Mouse (Mus musculus): ENCODE measurements around the gene Gm28053. TPM values are rescaled to one million over a fixed set of nuclear protein-coding genes. Genes with fewer than 3 reads are reported as not detected.

Gene Gm28053
- polyA plus RNA-seq, 1 experiment from 2014 or later = 0.49 TPM

DNA sequence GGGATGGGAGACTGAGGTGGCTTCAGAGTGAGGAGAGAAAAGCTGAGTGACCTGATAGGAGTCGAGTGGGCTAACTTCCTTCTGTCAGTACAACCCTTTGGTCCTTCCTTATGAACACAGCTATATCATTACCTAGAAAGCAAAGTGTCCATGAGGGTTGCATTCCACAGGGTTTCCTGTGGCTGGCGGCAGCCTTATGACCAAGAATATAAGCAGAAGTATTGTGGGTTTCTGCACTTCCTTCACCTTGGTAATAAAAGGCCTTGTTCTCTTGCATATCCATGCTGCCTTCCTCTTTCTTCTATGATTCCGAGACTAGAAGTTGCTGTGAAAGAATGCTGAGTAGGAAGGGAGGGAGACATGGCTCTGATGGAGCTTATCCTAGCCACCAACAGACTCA is 19.5 kb upstream of the Gm28053 start:
- DNase-seq (ENCODE audit: low spot score) = no peak
- no peak overlapping the region for H3K4me3 ChIP-seq
- 87% methylated on average over 3 of the region's 3 CpGs for WGBS
- no peaks in the 10 kb centered on the region for H3K36me3 ChIP-seq
- H3K27ac ChIP-seq (replicated peaks) = no peak overlapping the region
- H3K4me1 ChIP-seq = no peaks in the 10 kb centered on the region
- H3K27me3 ChIP-seq (ENCODE audit: low read depth, poor library complexity, severe bottlenecking) = no peaks in the 10 kb centered on the region
- H3K9me3 ChIP-seq (replicated peaks) = no peaks in the 10 kb centered on the region

DNA sequence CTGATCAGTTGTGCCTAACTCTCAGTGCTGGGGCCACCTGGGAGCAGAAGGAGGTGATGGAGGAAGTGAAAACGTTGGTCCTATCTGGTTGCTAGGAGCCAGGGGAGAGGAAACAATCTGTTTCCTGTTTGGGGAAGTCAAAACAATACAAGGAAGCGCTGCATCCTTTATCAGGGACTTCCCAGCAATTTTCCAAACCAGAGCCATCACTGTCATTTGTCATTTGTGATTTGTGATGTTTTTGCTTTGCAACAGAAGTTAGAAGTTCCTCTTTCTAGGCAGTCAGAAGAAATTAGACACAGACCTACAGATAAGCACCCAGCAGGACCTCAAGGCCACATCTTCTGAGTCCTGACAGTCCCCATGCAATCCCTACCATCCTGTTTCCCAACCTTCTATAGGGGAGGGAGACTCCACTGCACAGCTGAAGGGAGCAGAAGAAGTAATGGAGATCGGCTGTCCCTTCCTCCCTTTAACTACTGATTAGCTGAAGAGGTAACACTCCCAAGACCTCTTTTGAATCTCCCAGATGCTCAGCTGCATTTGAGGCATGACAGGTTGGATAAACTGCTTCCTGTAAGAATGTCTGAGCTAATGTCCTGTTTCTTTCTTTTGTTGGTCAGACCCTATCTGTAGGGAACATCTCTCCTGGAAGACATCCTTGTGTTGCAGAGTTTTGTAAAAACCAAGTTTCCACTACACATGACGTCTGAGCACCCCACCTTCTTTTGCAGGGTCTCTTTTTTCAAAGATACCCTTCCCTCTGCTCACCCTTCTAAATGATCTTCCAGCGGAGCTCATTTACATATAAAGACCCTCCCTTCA is 17.9 kb upstream of the Gm28053 start:
- no peaks in the 10 kb centered on the region for H3K4me1 ChIP-seq
- no peaks in the 10 kb centered on the region for H3K9me3 ChIP-seq (replicated peaks)
- no peak overlapping the region for H3K27ac ChIP-seq (replicated peaks)
- H3K27me3 ChIP-seq (ENCODE audit: low read depth, poor library complexity, severe bottlenecking) = no peaks in the 10 kb centered on the region
- no peaks in the 10 kb centered on the region for H3K36me3 ChIP-seq
- 61% methylated on average over 5 of the region's 5 CpGs for WGBS
- DNase-seq (ENCODE audit: low spot score) = no peak
- H3K4me3 ChIP-seq = no peak overlapping the region

DNA sequence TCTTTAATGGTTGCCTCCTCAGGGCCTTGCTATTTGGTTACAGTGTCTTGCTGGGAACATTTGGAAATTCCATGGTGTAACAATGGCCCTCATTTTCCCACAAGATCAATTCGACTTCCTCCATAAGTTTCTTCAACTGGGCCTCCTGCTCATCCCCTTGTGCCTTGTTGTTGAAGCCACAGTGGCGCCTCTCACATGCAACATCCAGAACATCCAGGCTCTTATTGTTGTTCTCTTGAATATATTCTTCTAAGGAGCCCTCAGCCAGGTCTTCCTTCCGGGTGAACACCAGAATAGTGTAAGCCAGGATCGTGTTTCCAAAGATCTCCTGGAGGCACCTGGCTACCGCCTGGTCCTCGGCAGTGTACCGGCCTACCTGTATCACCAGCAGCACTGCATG is 16.3 kb upstream of the Gm28053 start:
- H3K4me1 ChIP-seq = 0 out of 2 replicates have a peak, but pooled peaks cover 5% of the 10 kb centered on the region
- 88% methylated on average over 7 of the region's 7 CpGs for WGBS
- no peaks in the 10 kb centered on the region for H3K36me3 ChIP-seq
- no peak overlapping the region for H3K27ac ChIP-seq (replicated peaks)
- H3K27me3 ChIP-seq (ENCODE audit: low read depth, poor library complexity, severe bottlenecking) = no peaks in the 10 kb centered on the region
- DNase-seq (ENCODE audit: low spot score) = no peak
- no peaks in the 10 kb centered on the region for H3K9me3 ChIP-seq (replicated peaks)
- no peak overlapping the region for H3K4me3 ChIP-seq

DNA sequence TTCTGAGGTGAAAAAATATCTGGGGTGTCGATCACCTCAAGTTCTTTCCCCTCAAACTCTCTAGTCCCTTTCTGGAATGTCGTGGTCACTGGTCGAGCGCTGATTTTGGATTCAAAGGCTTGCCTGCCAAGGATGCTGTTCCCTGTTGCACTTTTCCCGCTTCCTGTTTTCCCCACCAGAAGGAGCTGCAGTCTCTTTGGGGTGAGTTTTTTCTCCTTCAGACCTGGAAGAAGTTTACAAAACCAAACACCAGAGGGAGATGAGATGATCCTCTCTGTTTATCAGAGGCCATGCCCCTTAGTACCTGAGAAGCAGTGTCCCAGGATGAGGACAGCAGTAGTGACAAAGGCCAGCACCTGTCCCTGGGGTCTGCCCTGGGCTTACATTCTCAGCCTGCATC is 15.8 kb upstream of the Gm28053 start:
- Histone ChIP-seq H3K4me1 (0 out of 2 replicates have a peak, but pooled peaks cover 5% of the 10 kb centered on the region), H3K27ac (replicated peaks) (no peak overlapping the region), H3K36me3 (no peaks in the 10 kb centered on the region), H3K27me3 (ENCODE audit: low read depth, poor library complexity, severe bottlenecking) (no peaks in the 10 kb centered on the region), H3K4me3 (no peak overlapping the region), H3K9me3 (replicated peaks) (no peaks in the 10 kb centered on the region)
- WGBS = 67% methylated on average over 5 of the region's 5 CpGs
- no peak for DNase-seq (ENCODE audit: low spot score)

DNA sequence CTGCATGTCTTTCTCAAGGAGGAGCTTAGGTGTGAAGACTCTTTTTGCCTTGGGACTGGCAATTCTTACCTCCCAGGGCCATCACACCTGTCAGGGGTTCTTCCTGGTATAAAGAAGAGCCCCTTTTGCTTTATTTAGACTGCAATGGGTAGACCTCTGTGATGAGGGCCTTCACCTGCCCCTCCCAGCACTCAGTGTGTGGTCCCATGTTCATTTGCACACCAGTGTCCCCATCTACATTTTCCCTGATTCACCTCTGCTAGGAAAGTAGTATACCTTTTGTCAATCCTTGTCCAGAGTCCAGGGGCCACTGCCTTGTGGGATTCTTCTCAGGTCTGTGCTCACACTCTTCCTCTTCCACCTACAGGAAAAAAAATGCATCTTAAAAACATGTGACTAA is 14.3 kb upstream of the Gm28053 start:
- no peaks in the 10 kb centered on the region for H3K27me3 ChIP-seq (ENCODE audit: low read depth, poor library complexity, severe bottlenecking)
- 0 out of 2 replicates have a peak, but pooled peaks cover 5% of the 10 kb centered on the region for H3K4me1 ChIP-seq
- H3K36me3 ChIP-seq = no peaks in the 10 kb centered on the region
- H3K9me3 ChIP-seq (replicated peaks) = no peaks in the 10 kb centered on the region
- H3K4me3 ChIP-seq = no peak overlapping the region
- no peak overlapping the region for H3K27ac ChIP-seq (replicated peaks)
- DNase-seq (ENCODE audit: low spot score) = no peak

DNA sequence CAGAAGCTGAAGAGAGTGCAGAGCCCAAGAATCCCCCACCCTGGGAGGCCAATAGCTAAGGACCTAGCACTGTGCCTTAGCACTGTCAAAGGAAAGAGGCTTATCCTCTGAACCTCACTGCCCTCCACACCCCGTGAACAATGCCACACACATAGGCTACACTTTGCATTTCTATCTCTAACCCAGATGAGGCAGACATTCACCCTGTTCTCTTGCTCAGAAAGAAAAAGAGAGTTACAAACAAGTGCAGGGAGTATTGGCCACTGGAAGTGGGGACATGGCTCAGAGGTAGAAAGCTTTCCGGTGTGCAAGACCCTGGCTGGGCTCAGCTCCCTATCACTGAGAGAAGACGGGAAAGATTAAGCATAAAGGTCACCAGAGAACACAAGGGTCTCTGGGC is 12.3 kb upstream of the Gm28053 start:
- H3K4me3 ChIP-seq = no peak overlapping the region
- no peak overlapping the region for H3K27ac ChIP-seq (replicated peaks)

DNA sequence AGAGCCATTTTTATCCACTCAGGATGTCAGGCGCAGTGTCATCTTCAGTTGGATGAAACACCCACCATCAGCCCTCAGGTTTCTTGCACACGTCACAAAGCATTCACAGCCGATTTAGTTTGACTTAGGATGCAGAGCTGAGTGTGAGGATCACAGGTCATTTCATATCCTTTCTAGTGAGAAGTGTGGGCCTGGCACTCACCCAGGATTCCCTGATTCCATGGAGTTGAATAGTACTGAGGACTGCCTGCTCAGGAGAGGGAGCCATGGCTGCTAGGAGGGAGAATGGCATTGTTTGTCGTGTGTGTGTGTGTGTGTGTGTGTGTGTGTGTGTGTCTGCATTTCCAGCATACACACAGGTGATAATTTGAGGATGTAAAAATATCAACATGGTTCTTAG is 1.9 kb downstream of the Gm28053 start:
- H3K4me1 ChIP-seq = peaks cover 2% of the 10 kb centered on the region
- 89% methylated on average over 4 of the region's 4 CpGs for WGBS
- no peak for DNase-seq (ENCODE audit: low spot score)
- H3K36me3 ChIP-seq = no peaks in the 10 kb centered on the region
- H3K9me3 ChIP-seq (replicated peaks) = no peaks in the 10 kb centered on the region
- H3K27me3 ChIP-seq (ENCODE audit: low read depth, poor library complexity, severe bottlenecking) = no peaks in the 10 kb centered on the region
- no peak overlapping the region for H3K27ac ChIP-seq (replicated peaks)
- no peak overlapping the region for H3K4me3 ChIP-seq

More for the DNA sequence above, 12.3 kb upstream of the Gm28053 start:
- 44% methylated on average over 3 of the region's 3 CpGs for WGBS
- Histone ChIP-seq H3K27me3 (ENCODE audit: low read depth, poor library complexity, severe bottlenecking) (no peaks in the 10 kb centered on the region), H3K36me3 (no peaks in the 10 kb centered on the region), H3K4me1 (0 out of 2 replicates have a peak, but pooled peaks cover 5% of the 10 kb centered on the region), H3K9me3 (replicated peaks) (no peaks in the 10 kb centered on the region)
- DNase-seq (ENCODE audit: low spot score) = no peak

DNA sequence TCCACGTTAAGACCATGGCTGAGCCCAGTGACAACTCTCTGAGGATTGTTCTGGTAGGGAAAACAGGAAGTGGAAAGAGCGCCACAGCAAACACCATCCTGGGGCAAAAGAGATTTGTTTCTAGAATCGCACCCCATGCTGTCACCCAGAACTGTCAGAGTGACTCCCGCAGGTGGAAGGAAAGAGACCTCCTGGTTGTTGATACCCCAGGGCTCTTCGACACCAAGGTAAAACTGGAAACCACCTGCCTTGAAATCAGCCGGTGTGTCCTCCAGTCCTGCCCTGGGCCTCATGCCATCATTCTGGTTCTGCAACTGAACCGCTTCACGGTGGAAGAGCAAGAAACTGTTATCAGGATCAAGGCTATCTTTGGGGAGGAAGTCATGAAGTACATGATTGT is 5.1 kb downstream of the Gm28053 start:
- H3K4me1 ChIP-seq = peaks cover 9% of the 10 kb centered on the region
- 86% methylated on average over 8 of the region's 8 CpGs for WGBS
- DNase-seq (ENCODE audit: low spot score) = no peak
- H3K27ac ChIP-seq (replicated peaks) = no peak overlapping the region
- no peaks in the 10 kb centered on the region for H3K9me3 ChIP-seq (replicated peaks)
- H3K27me3 ChIP-seq (ENCODE audit: low read depth, poor library complexity, severe bottlenecking) = no peaks in the 10 kb centered on the region
- no peak overlapping the region for H3K4me3 ChIP-seq
- no peaks in the 10 kb centered on the region for H3K36me3 ChIP-seq

DNA sequence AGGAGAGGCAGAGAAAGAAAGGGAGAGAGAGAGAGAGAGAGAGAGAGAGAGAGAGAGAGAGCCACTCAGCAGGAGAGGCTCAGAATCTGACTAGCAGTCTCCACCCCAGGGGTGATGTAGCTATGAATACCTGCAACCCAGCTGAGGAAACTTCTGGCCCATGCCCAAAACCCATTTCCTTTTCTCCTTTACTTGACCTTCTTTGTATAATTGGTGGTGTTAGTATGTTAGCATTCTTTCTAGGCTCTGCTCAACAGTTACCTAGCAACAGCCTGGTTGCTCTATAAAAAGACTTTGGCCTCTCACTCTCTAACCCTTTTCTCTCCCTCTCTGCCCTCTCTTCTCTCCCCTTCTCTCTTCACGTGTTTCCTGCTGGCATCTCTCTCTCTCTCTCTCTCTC is 7.1 kb downstream of the Gm28053 start:
- WGBS = 20% methylated on average over 1 of the region's 1 CpGs

DNA sequence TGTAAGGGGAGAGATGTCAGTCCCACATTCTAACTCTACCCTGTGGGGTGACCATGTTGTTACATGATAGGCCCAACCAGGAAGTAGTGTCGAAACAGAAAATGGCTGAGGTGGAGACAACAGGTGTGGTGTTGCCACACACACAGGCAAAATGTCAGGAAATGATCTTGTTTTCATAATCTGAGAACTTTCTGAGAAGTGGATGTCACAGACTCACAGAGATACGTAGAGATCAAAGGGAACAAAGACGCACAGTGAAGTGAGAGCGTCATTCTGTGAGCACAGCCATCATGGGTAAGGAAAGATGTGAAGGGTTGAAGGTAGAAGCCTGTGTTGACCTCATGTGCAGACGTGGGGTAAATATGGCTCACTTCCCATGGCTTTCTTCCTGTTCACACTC is 9.4 kb downstream of the Gm28053 start:
- no peak overlapping the region for H3K27ac ChIP-seq (replicated peaks)
- WGBS = 91% methylated on average over 5 of the region's 5 CpGs
- no peaks in the 10 kb centered on the region for H3K27me3 ChIP-seq (ENCODE audit: low read depth, poor library complexity, severe bottlenecking)
- no peaks in the 10 kb centered on the region for H3K36me3 ChIP-seq
- H3K9me3 ChIP-seq (replicated peaks) = no peaks in the 10 kb centered on the region
- peaks cover 9% of the 10 kb centered on the region for H3K4me1 ChIP-seq
- DNase-seq (ENCODE audit: low spot score) = no peak
- H3K4me3 ChIP-seq = no peak overlapping the region

More for the DNA sequence above, 7.1 kb downstream of the Gm28053 start:
- Histone ChIP-seq H3K36me3 (no peaks in the 10 kb centered on the region), H3K4me3 (no peak overlapping the region), H3K27me3 (ENCODE audit: low read depth, poor library complexity, severe bottlenecking) (no peaks in the 10 kb centered on the region), H3K9me3 (replicated peaks) (no peaks in the 10 kb centered on the region), H3K27ac (replicated peaks) (no peak overlapping the region), H3K4me1 (peaks cover 9% of the 10 kb centered on the region)
- no peak for DNase-seq (ENCODE audit: low spot score)

DNA sequence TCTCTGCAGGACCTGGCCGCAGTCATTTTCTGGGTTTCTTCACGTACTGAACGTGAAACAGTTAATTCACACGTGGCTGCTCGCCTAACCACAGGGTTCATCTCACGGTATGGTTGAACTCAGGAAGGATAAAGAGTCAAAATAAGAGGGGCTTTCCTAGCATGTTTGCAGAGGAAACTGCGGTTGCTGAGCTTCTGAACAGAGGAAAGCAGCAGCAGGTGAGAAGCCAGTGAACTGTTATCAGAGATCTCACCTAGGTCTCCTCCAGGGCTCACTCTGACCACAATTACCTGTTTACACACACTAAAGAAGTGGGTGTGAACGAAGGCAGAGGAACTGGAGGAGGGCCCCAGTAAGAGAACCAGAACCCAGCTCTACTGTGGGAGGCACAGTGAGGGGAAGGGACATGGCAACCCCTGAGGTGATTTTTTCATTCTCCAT is 14.5 kb downstream of the Gm28053 start:
- no peaks in the 10 kb centered on the region for H3K36me3 ChIP-seq
- 70% methylated on average over 8 of the region's 8 CpGs for WGBS
- DNase-seq (ENCODE audit: low spot score) = no peak
- H3K27me3 ChIP-seq (ENCODE audit: low read depth, poor library complexity, severe bottlenecking) = no peaks in the 10 kb centered on the region
- no peaks in the 10 kb centered on the region for H3K9me3 ChIP-seq (replicated peaks)
- no peaks in the 10 kb centered on the region for H3K4me1 ChIP-seq
- no peak overlapping the region for H3K4me3 ChIP-seq
- no peak overlapping the region for H3K27ac ChIP-seq (replicated peaks)

DNA sequence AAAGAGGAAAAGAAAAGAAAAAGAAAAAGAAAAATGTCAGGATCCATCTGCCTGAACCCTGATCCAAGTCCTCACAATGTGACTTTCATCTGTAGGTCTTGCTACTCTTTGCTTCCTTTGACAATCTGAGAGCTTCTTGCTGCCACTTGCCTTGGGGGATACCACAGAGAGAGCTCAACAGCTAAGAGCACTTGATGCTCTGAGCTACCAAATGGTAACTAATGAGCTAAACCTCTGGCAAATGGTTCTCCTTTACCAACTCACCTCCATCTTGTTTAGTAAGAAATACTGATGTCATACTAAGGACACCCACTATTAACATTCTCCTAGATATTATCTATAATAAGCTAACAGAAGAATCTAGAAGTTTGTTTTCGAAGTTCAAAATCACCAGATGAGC is 15.3 kb downstream of the Gm28053 start:
- Histone ChIP-seq H3K4me3 (no peak overlapping the region), H3K36me3 (no peaks in the 10 kb centered on the region), H3K4me1 (no peaks in the 10 kb centered on the region), H3K27ac (replicated peaks) (no peak overlapping the region), H3K27me3 (ENCODE audit: low read depth, poor library complexity, severe bottlenecking) (no peaks in the 10 kb centered on the region), H3K9me3 (replicated peaks) (no peaks in the 10 kb centered on the region)
- DNase-seq (ENCODE audit: low spot score) = no peak
- WGBS = 85% methylated on average over 1 of the region's 1 CpGs

DNA sequence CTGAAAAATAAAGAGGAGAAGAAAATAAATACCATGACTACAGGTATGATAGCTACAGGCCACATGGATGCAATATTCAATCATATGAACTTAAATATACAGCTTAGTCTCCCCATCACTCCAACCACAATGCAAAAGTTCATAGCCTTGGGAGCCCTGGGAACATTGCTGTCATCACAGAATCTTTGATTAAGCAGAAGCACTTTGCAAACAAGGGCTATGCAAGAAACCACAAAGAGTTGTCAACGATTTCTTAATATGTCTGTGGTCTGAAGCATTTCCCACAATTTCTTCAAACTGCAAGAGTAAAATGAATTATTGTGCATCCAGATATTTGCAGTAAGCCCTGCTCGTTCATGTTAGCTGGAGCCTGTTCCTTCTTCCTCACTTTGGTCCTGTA is 18.6 kb downstream of the Gm28053 start:
- no peaks in the 10 kb centered on the region for H3K9me3 ChIP-seq (replicated peaks)
- H3K27me3 ChIP-seq (ENCODE audit: low read depth, poor library complexity, severe bottlenecking) = peaks cover 14% of the 10 kb centered on the region
- no peak for DNase-seq (ENCODE audit: low spot score)
- no peaks in the 10 kb centered on the region for H3K36me3 ChIP-seq
- H3K4me3 ChIP-seq = no peak overlapping the region
- 86% methylated on average over 2 of the region's 2 CpGs for WGBS
- H3K27ac ChIP-seq (replicated peaks) = no peak overlapping the region
- peaks cover 18% of the 10 kb centered on the region for H3K4me1 ChIP-seq
